In genomic region chr3:90250791-90251190, GRCm38 (mm10) we compare ENCODE assay signal across 27 mouse cellular contexts. TPM values are rescaled to one million over a fixed set of nuclear protein-coding genes. Genes with fewer than 3 reads are reported as not detected.
A peak's percentile ranks its signal among the peaks of the same experiment; 100 is the strongest.
DNase-seq lines count a peak whose midpoint lies in the region; ATAC-seq and TF ChIP-seq lines count a peak whose summit lies in the region.
"Had no signal": no experiment of that assay in that cellular context is flagged by ENCODE, and none has a peak within 500 bp of the region (broad histone marks: within the 10 kb centered on the region; RNA-seq: fewer than 3 reads in every experiment).

No protein-coding gene starts in this region.

- no peak for TF ChIP-seq CTCF in heart, postnatal 0 days (IDR thresholded peaks at IDR 0.05; ENCODE audit: low read depth)
- no peak for TF ChIP-seq CTCF in layer of hippocampus, adult 2 months (conservative IDR thresholded peaks at IDR 0.05)

- no peak overlapping the region for H3K4me2 ChIP-seq in heart, postnatal 0 days (ENCODE audit: low read depth, low read length)
- H3K4me2 ChIP-seq: embryonic facial prominence, embryonic 15.5 days; forebrain, embryonic 12.5 days; heart, embryonic 12.5 days; hindbrain, embryonic 13.5 days; limb, embryonic 12.5 days; liver, embryonic 13.5 days; neural tube, embryonic 12.5 days had no signal

- H3K4me1 ChIP-seq in heart, postnatal 0 days (ENCODE audit: control insufficient read depth, insufficient read depth), result peaks cover 9% of the 10 kb centered on the region

- ATAC-seq in heart, postnatal 0 days (ENCODE audit: insufficient read depth, low read depth), result no peak
- ATAC-seq: activated CD4-positive, CD25-positive, alpha-beta regulatory T cell, adult 4 months had no signal

- 70% methylated on average over 6 of the region's 6 CpGs for WGBS in heart, postnatal 0 days

- H3K27me3 ChIP-seq in heart, postnatal 0 days (ENCODE audit: control insufficient read depth, insufficient read depth, low read length), result no peaks in the 10 kb centered on the region
- H3K27me3 ChIP-seq: embryonic facial prominence, embryonic 15.5 days; forebrain, embryonic 12.5 days; heart, embryonic 12.5 days; hindbrain, embryonic 13.5 days; limb, embryonic 12.5 days; liver, embryonic 13.5 days; neural tube, embryonic 12.5 days had no signal

- H3K36me3 ChIP-seq in heart, postnatal 0 days (replicated peaks; ENCODE audit: control insufficient read depth, insufficient read depth, low read length), result peaks cover 20% of the 10 kb centered on the region

- no peaks in the 10 kb centered on the region for H3K9me3 ChIP-seq in heart, postnatal 0 days (replicated peaks; ENCODE audit: control insufficient read depth, low read length)
- H3K9me3 ChIP-seq: embryonic facial prominence, embryonic 15.5 days; forebrain, embryonic 12.5 days; heart, embryonic 12.5 days; hindbrain, embryonic 13.5 days; limb, embryonic 12.5 days; liver, embryonic 13.5 days; neural tube, embryonic 12.5 days had no signal

- no peak overlapping the region for H3K4me3 ChIP-seq in heart, postnatal 0 days (ENCODE audit: low read depth, low read length)
- no peak overlapping the region for H3K4me3 ChIP-seq in layer of hippocampus, adult 2 months
- H3K4me3 ChIP-seq: embryonic facial prominence, embryonic 15.5 days; forebrain, embryonic 12.5 days; heart, embryonic 12.5 days; hindbrain, embryonic 13.5 days; limb, embryonic 12.5 days; liver, embryonic 13.5 days; neural tube, embryonic 12.5 days had no signal

- no peak overlapping the region for H3K9ac ChIP-seq in heart, postnatal 0 days (replicated peaks; ENCODE audit: low read depth, low read length)
- H3K9ac ChIP-seq: embryonic facial prominence, embryonic 15.5 days; forebrain, embryonic 12.5 days; heart, embryonic 12.5 days; hindbrain, embryonic 13.5 days; limb, embryonic 12.5 days; liver, embryonic 13.5 days; neural tube, embryonic 12.5 days had no signal

- TF ChIP-seq EP300 in heart, postnatal 0 days (IDR thresholded peaks at IDR 0.05; ENCODE audit: low read depth), result no peak

- intact Hi-C loops in heart, postnatal 36 days (cut with DNase I), result loop anchor here (10.0 kb wide), 1 partner anchor 1696 kb away; the partner anchor contains the start of genes Lamtor2 and Ubqln4

- H3K27ac ChIP-seq in heart, postnatal 0 days (ENCODE audit: low read depth), result 0 out of 2 replicates have a peak overlapping the region, but pooled peaks have one; percentile 11
- peak overlapping the region; percentile 53; the same call in 1 of the 2 replicates for H3K27ac ChIP-seq in layer of hippocampus, adult 2 months
- H3K27ac ChIP-seq: embryonic facial prominence, embryonic 15.5 days; forebrain, embryonic 12.5 days; hindbrain, embryonic 13.5 days; limb, embryonic 12.5 days; liver, embryonic 13.5 days; neural tube, embryonic 12.5 days had no signal

- no peak for DNase-seq in heart, postnatal 0 days (ENCODE audit: low spot score)
- no peak for DNase-seq in heart, postnatal 36 days
- no peak for DNase-seq in layer of hippocampus, adult 2 months (ENCODE audit: low spot score in 2 of 2)
- DNase-seq in layer of hippocampus, adult 9-11 months, result no peak
- DNase-seq in brain, adult 2 months (ENCODE audit: low read depth, low spot score), result peak; percentile 12
- peak; percentile 30 for DNase-seq in yolk sac, embryonic 10.5 days (ENCODE audit: low spot score)
- DNase-seq in urinary bladder, postnatal 4 days (ENCODE audit: low spot score in 2 of 2), result no peak
- DNase-seq: adrenal gland, postnatal 10 days; cerebellum, adult 8-10 months; kidney, adult 9 months; liver, embryonic 13.5 days; lung, adult 2 months; lung, postnatal 14 days; midbrain, embryonic 14.5 days; retina, postnatal 1 day; right cerebral cortex, postnatal 25 days; spleen, adult 18-20 months had no signal

RNA-seq across cellular contexts. Expression of gene Slc39a1, which starts 2.8 kb away (rescaled TPM):
- total RNA-seq in heart, postnatal 0 days (2014; rRNA removed; ENCODE audit: low replicate concordance), result 157 and 158 TPM in 2 replicates
- 93.3 and 95.5 TPM in 2 replicates for polyA plus RNA-seq in heart, postnatal 0 days (2015; fragmentation: Nextera tagmentation; extraction: Ambion mirVana)
- total RNA-seq in heart, postnatal 36 days (2021), result 10 to 100 TPM; 82.5 to 90.4 TPM
- 10 to 100 TPM; 42.5 to 45.5 TPM for total RNA-seq in layer of hippocampus, adult 2 months (2021)

RNA-seq across cellular contexts. Expression of gene Crtc2, which starts 3.2 kb away (rescaled TPM):
- 11.6 and 17.8 TPM in 2 replicates for total RNA-seq in heart, postnatal 0 days (2014; rRNA removed; ENCODE audit: low replicate concordance)
- 6.3 and 7.2 TPM in 2 replicates for polyA plus RNA-seq in heart, postnatal 0 days (2015; fragmentation: Nextera tagmentation; extraction: Ambion mirVana)
- 10 to 100 TPM; 18.2 to 20.8 TPM for total RNA-seq in heart, postnatal 36 days (2021)
- total RNA-seq in layer of hippocampus, adult 2 months (2021), result 10 to 100 TPM; 38.3 to 49.5 TPM

RNA-seq across cellular contexts. Expression of gene Creb3l4, which starts 7.5 kb away (rescaled TPM):
- total RNA-seq in heart, postnatal 0 days (2014; rRNA removed; ENCODE audit: low replicate concordance), result 2.4 TPM in 1 of 2 replicates, not detected in the other
- 1.2 TPM in 2 replicates for polyA plus RNA-seq in heart, postnatal 0 days (2015; fragmentation: Nextera tagmentation; extraction: Ambion mirVana)
- not detected for total RNA-seq in heart, postnatal 36 days (2021)
- total RNA-seq in layer of hippocampus, adult 2 months (2021), result not detected
- total RNA-seq: common myeloid progenitor, adult 5-6 weeks; gastrocnemius, adult 18-20 months; heart, postnatal 25 days had no signal
- polyA plus RNA-seq: activated CD4-positive, CD25-positive, alpha-beta regulatory T cell, adult 4 months had no signal

RNA-seq across cellular contexts. Expression of gene Dennd4b, which starts 14.2 kb away (rescaled TPM):
- 18.4 and 32.6 TPM in 2 replicates for total RNA-seq in heart, postnatal 0 days (2014; rRNA removed; ENCODE audit: low replicate concordance)
- 3.4 and 4.6 TPM in 2 replicates for polyA plus RNA-seq in heart, postnatal 0 days (2015; fragmentation: Nextera tagmentation; extraction: Ambion mirVana)
- 10 to 100 TPM; 34.0 to 34.5 TPM for total RNA-seq in heart, postnatal 36 days (2021)
- 10 to 100 TPM; 33.7 to 35.6 TPM for total RNA-seq in layer of hippocampus, adult 2 months (2021)

RNA-seq across cellular contexts. Expression of gene Jtb, which starts 19.4 kb away (rescaled TPM):
- 78.5 and 87.2 TPM in 2 replicates for total RNA-seq in heart, postnatal 0 days (2014; rRNA removed; ENCODE audit: low replicate concordance)
- polyA plus RNA-seq in heart, postnatal 0 days (2015; fragmentation: Nextera tagmentation; extraction: Ambion mirVana), result 116 TPM in 2 replicates
- 10 to 100 TPM; 43.8 to 48.9 TPM for total RNA-seq in heart, postnatal 36 days (2021)
- total RNA-seq in layer of hippocampus, adult 2 months (2021), result 10 to 100 TPM; 44.3 to 45.3 TPM

Comparison
In these comparisons a context has a peak if more than half of its experiments do, and no peak if none do; other contexts are left out.
1. DNase-seq: peak in brain, adult 2 months (single experiment) and yolk sac, embryonic 10.5 days (single experiment); none in heart, postnatal 0 days (single experiment), heart, postnatal 36 days (0 of 2), layer of hippocampus, adult 2 months (0 of 2), layer of hippocampus, adult 9-11 months (single experiment) and urinary bladder, postnatal 4 days (0 of 2).